ENCODE assay signal across 22 mouse cellular contexts in the genomic region with DNA sequence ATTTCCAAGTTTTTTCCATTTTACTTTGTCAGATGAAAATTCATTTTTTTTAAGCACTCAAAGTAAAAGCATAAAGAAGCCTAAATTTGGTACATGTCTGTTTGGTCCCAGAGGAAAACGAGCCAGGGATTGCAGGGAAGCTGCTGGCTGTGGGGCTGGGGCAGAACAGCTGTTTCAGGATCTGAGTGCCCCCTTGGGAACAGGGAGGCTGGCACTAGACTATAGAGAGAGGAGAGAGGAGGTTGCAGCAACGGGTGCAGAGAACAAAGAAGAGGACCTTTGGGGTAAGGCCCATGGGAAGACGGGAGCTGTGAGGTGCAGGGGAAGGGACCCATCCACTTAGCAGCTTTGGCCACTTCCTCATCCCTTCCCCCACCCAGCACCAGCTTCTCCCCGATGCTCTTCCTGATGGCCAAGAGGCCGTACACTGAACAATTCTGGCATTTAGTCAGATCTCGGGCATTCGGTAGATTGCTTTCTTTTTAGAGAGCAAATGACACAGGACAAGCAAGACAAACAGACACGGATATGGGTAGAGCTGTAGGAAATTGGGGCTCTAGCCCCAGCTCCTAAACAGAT. TPM values are rescaled to one million over a fixed set of nuclear protein-coding genes. Genes with fewer than 3 reads are reported as not detected.
DNase-seq lines count a peak whose midpoint lies in the region; ATAC-seq and TF ChIP-seq lines count a peak whose summit lies in the region.
"Had no signal": no experiment of that assay in that cellular context is flagged by ENCODE, and none has a peak within 500 bp of the region (broad histone marks: within the 10 kb centered on the region; RNA-seq: fewer than 3 reads in every experiment).

No protein-coding gene starts in this region.

- no peak overlapping the region for H3K27ac ChIP-seq in hindbrain, embryonic 11.5 days (ENCODE audit: low read depth, low read length)
- H3K27ac ChIP-seq in hindbrain, postnatal 0 days = no peak overlapping the region
- peak overlapping the region; percentile 75 for H3K27ac ChIP-seq in neural tube, embryonic 13.5 days (replicated peaks)
- no peak overlapping the region for H3K27ac ChIP-seq in neural tube, embryonic 15.5 days (replicated peaks)
- H3K27ac ChIP-seq: embryonic facial prominence, embryonic 10.5 days; gastrocnemius, adult 2 months; hindbrain, embryonic 15.5 days had no signal

- no peak for ATAC-seq in hindbrain, embryonic 11.5 days (ENCODE audit: low FRiP score)
- no peak for ATAC-seq in hindbrain, postnatal 0 days
- ATAC-seq in neural tube, embryonic 13.5 days (ENCODE audit: low read depth) = peak; percentile 70; the same call in 1 of the 2 replicates
- ATAC-seq in neural tube, embryonic 15.5 days (ENCODE audit: low FRiP score) = no peak
- 0 out of 2 replicates have a peak, but pooled peaks have one; percentile 32 for ATAC-seq in common myeloid progenitor, adult 5-6 weeks (replicated peaks; ENCODE audit: low read depth, poor library complexity, severe bottlenecking)
- ATAC-seq: forebrain, embryonic 14.5 days; inflammation-experienced regulatory T-cells, adult 6 months; intestine, postnatal 0 days had no signal

- WGBS in hindbrain, embryonic 11.5 days = 76% methylated on average over 8 of the region's 8 CpGs
- 53% methylated on average over 8 of the region's 8 CpGs for WGBS in hindbrain, postnatal 0 days
- 45% methylated on average over 8 of the region's 8 CpGs for WGBS in neural tube, embryonic 13.5 days
- 48% methylated on average over 8 of the region's 8 CpGs for WGBS in neural tube, embryonic 15.5 days

- no peak overlapping the region for H3K4me2 ChIP-seq in hindbrain, embryonic 11.5 days (replicated peaks; ENCODE audit: low read depth, low read length)
- H3K4me2 ChIP-seq in hindbrain, postnatal 0 days (ENCODE audit: low read depth, low read length) = no peak overlapping the region
- no peak overlapping the region for H3K4me2 ChIP-seq in neural tube, embryonic 13.5 days
- no peak overlapping the region for H3K4me2 ChIP-seq in neural tube, embryonic 15.5 days
- H3K4me2 ChIP-seq: hindbrain, embryonic 15.5 days had no signal

- peak; percentile 7 for DNase-seq in adrenal gland, postnatal 10 days
- DNase-seq in adrenal gland, postnatal 25 days = no peak
- DNase-seq in hindbrain, embryonic 11.5 days (ENCODE audit: low spot score) = peak; percentile 15
- no peak for DNase-seq in hindbrain, postnatal 0 days (ENCODE audit: low spot score)
- no peak for DNase-seq in embryo, embryonic 10.5 days (ENCODE audit: low spot score)
- DNase-seq: adrenal gland, adult 8-10 months; B cell, adult 2 months; cerebellum, adult 8-10 months; cerebellum, postnatal 25 days; gastrocnemius, adult 2 months; gastrocnemius, postnatal 25 days; heart, postnatal 10 days; heart, postnatal 4 days had no signal

- no peaks in the 10 kb centered on the region for H3K9me3 ChIP-seq in hindbrain, embryonic 11.5 days (ENCODE audit: control insufficient read depth, low read length)
- H3K9me3 ChIP-seq in hindbrain, postnatal 0 days (ENCODE audit: low read length) = no peaks in the 10 kb centered on the region; the same call in 1 of the 2 replicates
- peaks cover 4% of the 10 kb centered on the region; the same call in 1 of the 2 replicates for H3K9me3 ChIP-seq in neural tube, embryonic 13.5 days
- H3K9me3 ChIP-seq in neural tube, embryonic 15.5 days (replicated peaks) = no peaks in the 10 kb centered on the region
- H3K9me3 ChIP-seq: embryonic facial prominence, embryonic 10.5 days; hindbrain, embryonic 15.5 days had no signal

- no peaks in the 10 kb centered on the region for H3K36me3 ChIP-seq in hindbrain, embryonic 11.5 days (ENCODE audit: control insufficient read depth, insufficient read depth, low read length)
- no peaks in the 10 kb centered on the region for H3K36me3 ChIP-seq in hindbrain, postnatal 0 days (ENCODE audit: insufficient read depth, low read length)
- no peaks in the 10 kb centered on the region for H3K36me3 ChIP-seq in neural tube, embryonic 13.5 days
- no peaks in the 10 kb centered on the region for H3K36me3 ChIP-seq in neural tube, embryonic 15.5 days
- H3K36me3 ChIP-seq: embryonic facial prominence, embryonic 10.5 days; hindbrain, embryonic 15.5 days had no signal

- no peak for TF ChIP-seq CTCF in hindbrain, postnatal 0 days (IDR thresholded peaks at IDR 0.05; ENCODE audit: low read depth)

- no peaks in the 10 kb centered on the region; the same call in 1 of the 2 replicates for H3K4me1 ChIP-seq in hindbrain, embryonic 11.5 days (replicated peaks; ENCODE audit: control insufficient read depth, insufficient read depth, low read length)
- no peaks in the 10 kb centered on the region for H3K4me1 ChIP-seq in hindbrain, postnatal 0 days (ENCODE audit: insufficient read depth, low read length)
- peaks cover 33% of the 10 kb centered on the region for H3K4me1 ChIP-seq in neural tube, embryonic 13.5 days (replicated peaks)
- peaks cover 19% of the 10 kb centered on the region for H3K4me1 ChIP-seq in neural tube, embryonic 15.5 days

- H3K27me3 ChIP-seq in hindbrain, embryonic 11.5 days (ENCODE audit: control insufficient read depth, insufficient read depth, low read length) = no peaks in the 10 kb centered on the region
- no peaks in the 10 kb centered on the region for H3K27me3 ChIP-seq in hindbrain, postnatal 0 days (ENCODE audit: insufficient read depth, low read length)
- no peaks in the 10 kb centered on the region for H3K27me3 ChIP-seq in neural tube, embryonic 13.5 days
- H3K27me3 ChIP-seq in neural tube, embryonic 15.5 days (replicated peaks) = no peaks in the 10 kb centered on the region; the same call in 1 of the 2 replicates

- H3K4me3 ChIP-seq in hindbrain, embryonic 11.5 days (ENCODE audit: low read depth, low read length) = no peak overlapping the region
- no peak overlapping the region for H3K4me3 ChIP-seq in hindbrain, postnatal 0 days (ENCODE audit: low read length)
- H3K4me3 ChIP-seq in neural tube, embryonic 13.5 days = no peak overlapping the region
- no peak overlapping the region for H3K4me3 ChIP-seq in neural tube, embryonic 15.5 days (replicated peaks)
- H3K4me3 ChIP-seq: embryonic facial prominence, embryonic 10.5 days; gastrocnemius, adult 2 months; hindbrain, embryonic 15.5 days had no signal

- H3K9ac ChIP-seq in hindbrain, embryonic 11.5 days (ENCODE audit: low read depth, low read length) = no peak overlapping the region
- no peak overlapping the region for H3K9ac ChIP-seq in hindbrain, postnatal 0 days (replicated peaks; ENCODE audit: low read length)
- H3K9ac ChIP-seq in neural tube, embryonic 13.5 days = no peak overlapping the region
- no peak overlapping the region for H3K9ac ChIP-seq in neural tube, embryonic 15.5 days (replicated peaks)
- H3K9ac ChIP-seq: hindbrain, embryonic 15.5 days had no signal

RNA-seq across cellular contexts. Expression of gene Scn5a, which starts 50.0 kb away (rescaled TPM):
- total RNA-seq in adrenal gland, postnatal 10 days (2021) = under 1 TPM; 0.39 to 0.45 TPM
- 0.06 TPM in 1 of 2 replicates, not detected in the other for total RNA-seq in adrenal gland, postnatal 25 days (2021)
- polyA plus RNA-seq in hindbrain, embryonic 11.5 days (2014; fragmentation: Nextera tagmentation; extraction: Ambion mirVana) = 0.22 and 0.36 TPM in 2 replicates
- 0.68 and 1.5 TPM in 2 replicates for total RNA-seq in hindbrain, postnatal 0 days (2014; rRNA removed)
- polyA plus RNA-seq in hindbrain, postnatal 0 days (2015; fragmentation: Nextera tagmentation; extraction: Ambion mirVana) = 0.24 TPM in 2 replicates
- polyA plus RNA-seq in neural tube, embryonic 13.5 days (2015; fragmentation: Nextera tagmentation; extraction: Ambion mirVana) = 0.95 and 1.1 TPM in 2 replicates
- polyA plus RNA-seq in neural tube, embryonic 15.5 days (2015; fragmentation: Nextera tagmentation; extraction: Ambion mirVana) = 0.31 and 0.46 TPM in 2 replicates
- total RNA-seq in common myeloid progenitor, adult 5-6 weeks (2017) = not detected in 2 replicates
- total RNA-seq: granulocyte monocyte progenitor cell, adult 5-6 weeks had no signal
- polyA plus RNA-seq: inflammation-experienced regulatory T-cells, adult 6 months had no signal

Comparison
In these comparisons a context has a peak if more than half of its experiments do, and no peak if none do; other contexts are left out.
1. DNase-seq: peak in adrenal gland, postnatal 10 days (single experiment) and hindbrain, embryonic 11.5 days (single experiment); none in adrenal gland, postnatal 25 days (single experiment), hindbrain, postnatal 0 days (single experiment) and embryo, embryonic 10.5 days (single experiment).
2. ATAC-seq: peak in neural tube, embryonic 13.5 days (single experiment) and common myeloid progenitor, adult 5-6 weeks (single experiment); none in hindbrain, embryonic 11.5 days (single experiment), hindbrain, postnatal 0 days (single experiment) and neural tube, embryonic 15.5 days (single experiment).